Mouse (Mus musculus): ENCODE measurements around the gene Zfp955b. TPM values are rescaled to one million over a fixed set of nuclear protein-coding genes. Genes with fewer than 3 reads are reported as not detected.

Gene Zfp955b
- 1.1 and 1.2 TPM in 2 replicates for polyA plus RNA-seq (2012; rRNA removed)

GRCm38 (mm10) chr17:33289039-33289875 is at the start of gene Zfp955b:
TSS of gene Zfp955b (plus strand) at chr17:33289544.

GRCm38 (mm10) chr17:33254530-33255318 is 34.6 kb upstream of the Zfp955b start, which contains the start of gene Zfp955a:
TSS of gene Zfp955a (minus strand) at chr17:33255145.

GRCm38 (mm10) chr17:33264376-33264775 is 25.0 kb upstream of the Zfp955b start, which contains the start of gene Olfr63:
TSS of gene Olfr63 (plus strand) at chr17:33264676.

Other genes with a start within 250 kb of the Zfp955b start
- gene 4921501E09Rik, start 221.5 kb upstream of the Zfp955b start, polyA plus RNA-seq (2012; rRNA removed): not detected in 2 replicates
- 1.4 and 1.7 TPM in 2 replicates for gene Zfp563, start 200.2 kb upstream of the Zfp955b start, polyA plus RNA-seq (2012; rRNA removed)
- gene Morc2b, start 149.9 kb upstream of the Zfp955b start, polyA plus RNA-seq (2012; rRNA removed): not detected in 2 replicates
- not detected in 2 replicates for gene Olfr55, start 121.1 kb upstream of the Zfp955b start, polyA plus RNA-seq (2012; rRNA removed)
- gene Olfr239, start 98.2 kb upstream of the Zfp955b start, polyA plus RNA-seq (2012; rRNA removed): not detected in 2 replicates
- 0.29 TPM in 1 of 2 replicates, not detected in the other for gene Olfr1564, start 67.9 kb upstream of the Zfp955b start, polyA plus RNA-seq (2012; rRNA removed)
- 0.50 and 0.74 TPM in 2 replicates for gene Zfp955a, start 34.4 kb upstream of the Zfp955b start, polyA plus RNA-seq (2012; rRNA removed)
- not detected in 2 replicates for gene Olfr63, start 24.9 kb upstream of the Zfp955b start, polyA plus RNA-seq (2012; rRNA removed)
- gene Zfp81, start 69.3 kb downstream of the Zfp955b start, polyA plus RNA-seq (2012; rRNA removed): 0.46 and 1.3 TPM in 2 replicates
- 1.0 and 1.4 TPM in 2 replicates for gene Zfp101, start 105.1 kb downstream of the Zfp955b start, polyA plus RNA-seq (2012; rRNA removed)
- 0.26 and 0.38 TPM in 2 replicates for gene Actl9, start 143.4 kb downstream of the Zfp955b start, polyA plus RNA-seq (2012; rRNA removed)
- 249 and 256 TPM in 2 replicates for gene Adamts10, start 234.7 kb downstream of the Zfp955b start, polyA plus RNA-seq (2012; rRNA removed)